Mouse (Mus musculus) bone marrow, adult 2 months (tissue): ENCODE data around the gene Gm12216.

Experiments
- CTCF ChIP-seq: fragments of 200-500 bp; IDR thresholded peaks from 2 replicates; pipeline ENCODE4 v1.5.1; 2011; ENCODE audit warnings: low read length, control low read depth; ENCODE audit not compliant: control insufficient read depth, insufficient read depth
- POLR2A ChIP-seq: fragments of 200-500 bp; IDR thresholded peaks from 2 replicates; pipeline ENCODE4 v1.6.1; 2011; ENCODE audit warnings: low read depth, mild to moderate bottlenecking, control low read depth, low read length, borderline replicate concordance; ENCODE audit not compliant: control insufficient read depth

GRCm38 (mm10) chr11:53900991-53901390, 41.9 kb upstream of the Gm12216 start:
- no peak for TF ChIP-seq POLR2A
- no peak for TF ChIP-seq CTCF
